Mouse (Mus musculus) lung, adult 2 months (tissue): ENCODE measurements around the gene Gm26897. TPM values are rescaled to one million over a fixed set of nuclear protein-coding genes. Genes with fewer than 3 reads are reported as not detected.

ENCODE experiments used
- DNase-seq: peaks from one replicate; pipeline ENCODE4 v3.0.0; 2022
- H3K4me1 ChIP-seq: fragments of 200-500 bp; 2 replicates; pipeline ENCODE4 v1.6.1; 2011; ENCODE audit warnings: low read length; ENCODE audit not compliant: control insufficient read depth, insufficient read depth
- H3K4me3 ChIP-seq: fragments of 200-500 bp; replicated peaks from 2 replicates; pipeline ENCODE3; 2011; ENCODE audit warnings: low read depth, mild to moderate bottlenecking, control low read depth, low read length; ENCODE audit errors: extremely low read depth
- CTCF ChIP-seq: fragments of 200-500 bp; IDR thresholded peaks from 2 replicates; pipeline ENCODE4 v1.5.1; 2011; ENCODE audit warnings: mild to moderate bottlenecking, low read length, control low read depth; ENCODE audit not compliant: insufficient read depth
- POLR2A ChIP-seq: fragments of 200-500 bp; IDR thresholded peaks from 2 replicates; pipeline ENCODE4 v1.6.1; 2011; ENCODE audit warnings: low read depth, mild to moderate bottlenecking, control low read depth, low read length, borderline replicate concordance; ENCODE audit errors: extremely low read depth
- WGBS: fragments of 180-500 bp; shearing (Covaris S2); methylation state at CpG from one replicate; pipeline ENCODE4 v1.1.7; 2018; 5-methylcytosine and 5-hydroxymethylcytosine counted together
- polyA plus RNA-seq: library from polyadenylated mRNA; depleted of rRNA; stranded (reverse); fragments of >200 nt; gene quantifications from 2 replicates; pipeline ENCODE4 v1.2.3, GENCODE M21; 2012

Gene Gm26897
- polyA plus RNA-seq, 1 experiment: not detected

DNA sequence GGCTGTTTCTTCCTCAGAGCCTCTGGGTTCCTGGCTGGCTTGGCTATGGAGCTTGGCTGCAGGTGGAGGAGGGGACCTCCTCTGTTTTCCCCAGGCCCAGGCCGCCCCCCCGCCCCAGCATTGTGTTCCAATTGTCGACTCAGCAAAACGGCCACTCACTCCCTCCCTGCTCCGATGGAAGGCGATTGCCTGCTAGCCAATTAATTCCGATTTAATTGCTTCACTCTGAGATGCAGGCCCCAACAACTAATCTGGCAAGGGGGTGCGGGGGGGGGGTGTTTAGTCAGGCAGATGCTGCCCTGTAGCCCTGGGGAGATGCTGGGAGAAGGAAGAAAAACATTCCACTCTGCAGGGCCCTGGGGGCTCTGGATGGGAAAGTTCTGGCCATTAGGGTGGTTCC, 38.4 kb downstream of the Gm26897 start:
- no peak for TF ChIP-seq CTCF
- no peak for TF ChIP-seq POLR2A
- H3K4me3 ChIP-seq: no peak overlapping the region
- WGBS: 47% methylated on average over 8 of the region's 8 CpGs
- no peaks in the 10 kb centered on the region for H3K4me1 ChIP-seq
- DNase-seq: no peak

- no peaks in the 10 kb centered on the region for H3K4me1 ChIP-seq
Measured at GRCm38 (mm10) chr5:111772591-111773406, 39.1 kb downstream of the Gm26897 start.

GRCm38 (mm10) chr5:111773407-111773733, 39.6 kb downstream of the Gm26897 start:
- no peaks in the 10 kb centered on the region for H3K4me1 ChIP-seq
- WGBS: 55% methylated on average over 5 of the region's 5 CpGs
- TF ChIP-seq POLR2A (no peak), CTCF (no peak)
- no peak overlapping the region for H3K4me3 ChIP-seq
- no peak for DNase-seq

More at GRCm38 (mm10) chr5:111772591-111773406, 39.1 kb downstream of the Gm26897 start:
- no peak for TF ChIP-seq CTCF
- no peak for TF ChIP-seq POLR2A
- WGBS: 39% methylated on average over 13 of the region's 13 CpGs
- DNase-seq: no peak
- H3K4me3 ChIP-seq: no peak overlapping the region

DNA sequence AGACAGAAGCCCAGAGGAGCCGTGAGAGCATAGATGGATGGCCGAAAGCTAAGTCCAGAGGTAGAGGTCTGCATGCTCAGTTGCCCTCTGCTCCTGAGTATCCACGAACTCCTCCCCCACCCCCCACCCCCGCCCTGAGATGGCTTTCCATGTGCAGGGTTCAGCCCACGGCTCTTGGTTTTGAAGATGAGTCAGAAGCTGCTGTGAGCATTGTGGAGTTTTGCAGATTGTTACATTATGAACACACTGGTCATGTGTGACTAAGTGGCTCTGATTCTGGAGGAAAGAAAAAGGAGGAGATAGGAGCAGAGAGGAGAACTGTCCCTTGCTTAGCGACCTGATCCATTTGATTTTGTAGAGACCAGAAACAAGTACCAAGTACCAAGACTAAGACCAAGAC, 42.5 kb downstream of the Gm26897 start:
- no peak for DNase-seq
- TF ChIP-seq CTCF (no peak), POLR2A (no peak)
- no peak overlapping the region for H3K4me3 ChIP-seq
- H3K4me1 ChIP-seq: no peaks in the 10 kb centered on the region
- 89% methylated on average over 6 of the region's 6 CpGs for WGBS

GRCm38 (mm10) chr5:111778093-111778492, 44.4 kb downstream of the Gm26897 start:
- WGBS: 71% methylated on average over 5 of the region's 5 CpGs
- H3K4me3 ChIP-seq: no peak overlapping the region
- DNase-seq: no peak
- TF ChIP-seq CTCF (no peak), POLR2A (no peak)
- no peaks in the 10 kb centered on the region for H3K4me1 ChIP-seq

DNA sequence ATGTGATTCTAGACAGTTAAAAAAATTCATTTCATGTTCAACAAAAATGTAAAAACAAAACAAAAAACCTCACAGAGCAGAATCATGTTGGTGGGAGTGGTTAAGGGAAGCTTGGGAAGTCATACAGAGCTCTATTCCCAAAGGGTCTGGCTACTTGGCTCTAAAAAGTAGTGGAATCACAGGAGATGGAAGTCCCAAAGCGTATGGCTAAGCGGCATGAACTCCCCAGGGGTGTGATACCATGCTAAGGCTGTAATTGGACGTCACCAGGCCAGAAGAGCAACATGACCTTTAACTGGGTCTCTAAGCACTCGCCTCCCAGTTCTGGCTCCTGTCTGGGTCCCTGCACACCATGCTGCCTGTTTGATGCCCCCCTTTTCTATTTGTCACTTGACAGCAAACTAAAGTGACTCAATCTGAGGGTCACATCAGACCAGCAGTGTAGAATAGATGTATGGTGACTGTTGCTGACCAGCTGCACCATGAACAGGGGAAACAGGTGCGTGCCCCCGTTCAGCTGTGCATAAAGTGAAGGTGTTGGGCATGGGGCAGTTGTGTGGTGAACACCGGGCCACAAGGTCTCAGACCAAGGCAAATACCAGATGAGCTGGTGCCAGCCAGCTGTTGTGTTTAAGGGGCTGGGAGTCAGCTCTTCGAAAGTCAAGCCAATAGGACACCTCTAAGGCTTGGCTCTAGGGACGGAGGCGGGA, 46.2 kb downstream of the Gm26897 start:
- TF ChIP-seq CTCF: no peak
- no peak for DNase-seq
- H3K4me3 ChIP-seq: no peak overlapping the region
- no peaks in the 10 kb centered on the region for H3K4me1 ChIP-seq
- WGBS: 86% methylated on average over 10 of the region's 10 CpGs
